Comparison of ENCODE assay signal across 8 mouse cellular contexts in genomic region chr4:83524843-83525689, GRCm38 (mm10). TPM values are rescaled to one million over a fixed set of nuclear protein-coding genes. Genes with fewer than 3 reads are reported as not detected.
A peak's percentile ranks its signal among the peaks of the same experiment; 100 is the strongest.
DNase-seq lines count a peak whose midpoint lies in the region; ATAC-seq lines count a peak whose summit lies in the region.

TSS of gene Ccdc171 (plus strand) at chr4:83525545.

- WGBS in embryonic facial prominence, embryonic 14.5 days = under 1% methylated on average over 28 of the region's 73 CpGs
- WGBS in kidney, embryonic 14.5 days = under 1% methylated on average over 66 of the region's 73 CpGs
- under 1% methylated on average over 69 of the region's 73 CpGs for WGBS in limb, embryonic 15.5 days

- peak within 1 kb of the TSS; percentile 94 for H3K27ac ChIP-seq in embryonic facial prominence, embryonic 14.5 days (replicated peaks; ENCODE audit: low read depth, low read length)
- peak within 1 kb of the TSS; percentile 92 for H3K27ac ChIP-seq in kidney, embryonic 14.5 days (ENCODE audit: low read depth, low read length)
- peak within 1 kb of the TSS; percentile 95 for H3K27ac ChIP-seq in limb, embryonic 15.5 days

- no peaks in the 10 kb centered on the region for H3K27me3 ChIP-seq in embryonic facial prominence, embryonic 14.5 days (replicated peaks; ENCODE audit: control insufficient read depth, insufficient read depth, low read length)
- H3K27me3 ChIP-seq in kidney, embryonic 14.5 days (ENCODE audit: control insufficient read depth, insufficient read depth, low read length) = no peaks in the 10 kb centered on the region
- no peaks in the 10 kb centered on the region for H3K27me3 ChIP-seq in limb, embryonic 15.5 days

- peak within 1 kb of the TSS; percentile 88 for H3K4me3 ChIP-seq in embryonic facial prominence, embryonic 14.5 days (ENCODE audit: low read depth, low read length)
- H3K4me3 ChIP-seq in kidney, embryonic 14.5 days (ENCODE audit: low read length) = peak within 1 kb of the TSS; percentile 65
- H3K4me3 ChIP-seq in limb, embryonic 15.5 days = peak within 1 kb of the TSS; percentile 83

- peak within 1 kb of the TSS; percentile 79 for H3K9ac ChIP-seq in embryonic facial prominence, embryonic 14.5 days (ENCODE audit: low read depth, low read length)
- H3K9ac ChIP-seq in kidney, embryonic 14.5 days (ENCODE audit: low read depth, low read length) = peak within 1 kb of the TSS; percentile 79
- H3K9ac ChIP-seq in limb, embryonic 15.5 days = peak within 1 kb of the TSS; percentile 63

- ATAC-seq in embryonic facial prominence, embryonic 14.5 days (ENCODE audit: low read depth) = peak; percentile 93
- ATAC-seq in kidney, embryonic 14.5 days (ENCODE audit: low FRiP score, low TSS enrichment) = peak; percentile 96
- peak; percentile 95 for ATAC-seq in limb, embryonic 15.5 days (ENCODE audit: insufficient number of reproducible peaks, low FRiP score, low TSS enrichment, low read depth)

- peak within 1 kb of the TSS; percentile 78 for H3K4me2 ChIP-seq in embryonic facial prominence, embryonic 14.5 days (ENCODE audit: low read depth, low read length)
- peak within 1 kb of the TSS; percentile 84 for H3K4me2 ChIP-seq in kidney, embryonic 14.5 days (replicated peaks; ENCODE audit: low read depth, low read length)
- peak within 1 kb of the TSS; percentile 82 for H3K4me2 ChIP-seq in limb, embryonic 15.5 days

- no peaks in the 10 kb centered on the region for H3K9me3 ChIP-seq in embryonic facial prominence, embryonic 14.5 days (ENCODE audit: control insufficient read depth, low read length)
- no peaks in the 10 kb centered on the region; the same call in 1 of the 2 replicates for H3K9me3 ChIP-seq in kidney, embryonic 14.5 days (ENCODE audit: control insufficient read depth, low read length)
- no peaks in the 10 kb centered on the region for H3K9me3 ChIP-seq in limb, embryonic 15.5 days

- DNase-seq in 3T3-L1 (ENCODE audit: low read depth, low spot score) = peak; percentile 88
- DNase-seq in adrenal gland, postnatal 4 days (ENCODE audit: low spot score in 2 of 2) = peak; percentile 91 to 93
- DNase-seq in embryonic facial prominence, embryonic 14.5 days (ENCODE audit: low spot score) = peak; percentile 97
- DNase-seq in heart, adult 9 months (ENCODE audit: low spot score in 2 of 2) = peak; percentile 95 to 96
- peak; percentile 81 to 90 for DNase-seq in monocyte, adult 2 months (ENCODE audit: low read depth in 1 of 2, low spot score in 2 of 2)
- DNase-seq in spleen, postnatal 36 days (ENCODE audit: low spot score in 2 of 2) = peak; percentile 93 to 95

- H3K36me3 ChIP-seq in embryonic facial prominence, embryonic 14.5 days (ENCODE audit: control insufficient read depth, insufficient read depth, low read length) = no peaks in the 10 kb centered on the region
- H3K36me3 ChIP-seq in kidney, embryonic 14.5 days (ENCODE audit: control insufficient read depth, insufficient read depth, low read length) = no peaks in the 10 kb centered on the region
- no peaks in the 10 kb centered on the region for H3K36me3 ChIP-seq in limb, embryonic 15.5 days

- H3K4me1 ChIP-seq in embryonic facial prominence, embryonic 14.5 days (ENCODE audit: control insufficient read depth, insufficient read depth, low read length) = peaks cover 3% of the 10 kb centered on the region; the same call in 1 of the 2 replicates
- H3K4me1 ChIP-seq in kidney, embryonic 14.5 days (ENCODE audit: control insufficient read depth, insufficient read depth, low read length) = no peaks in the 10 kb centered on the region
- H3K4me1 ChIP-seq in limb, embryonic 15.5 days = peaks cover 8% of the 10 kb centered on the region

RNA-seq across cellular contexts. Expression of gene Ccdc171, which starts in this region (rescaled TPM):
- total RNA-seq in adrenal gland, postnatal 4 days (2021) = 1 to 10 TPM; 3.3 to 3.5 TPM
- polyA plus RNA-seq in embryonic facial prominence, embryonic 14.5 days (2014; fragmentation: Nextera tagmentation; extraction: Ambion mirVana) = 3.7 and 4.0 TPM in 2 replicates
- 2.9 and 3.9 TPM in 2 replicates for polyA plus RNA-seq in kidney, embryonic 14.5 days (2014; fragmentation: Nextera tagmentation; extraction: Ambion mirVana)
- polyA plus RNA-seq in limb, embryonic 15.5 days (2015; fragmentation: Nextera tagmentation; extraction: Ambion mirVana) = 3.4 and 4.0 TPM in 2 replicates

Comparison
In these comparisons a context has a peak if more than half of its experiments do, and no peak if none do; other contexts are left out.
1. Peak in every context shown above with its lines: DNase-seq, ATAC-seq, H3K4me3 ChIP-seq and H3K27ac ChIP-seq.